Mouse (Mus musculus) MEL (cell line): ENCODE results near the gene Rplp2. TPM values are rescaled to one million over a fixed set of nuclear protein-coding genes. Genes with fewer than 3 reads are reported as not detected.

Experiments used
- DNase-seq: peaks from one replicate; pipeline ENCODE4 v3.0.0; 2011; ENCODE audit warnings: low read depth, low spot score
- H3K27ac ChIP-seq: 2 replicates; pipeline ENCODE4 v1.5.1; 2012; ENCODE audit warnings: low read depth, mild to moderate bottlenecking, control low read depth, low read length, moderate library complexity; ENCODE audit not compliant: control insufficient read depth
- H3K27me3 ChIP-seq, 2 experiments: fragments of 150-350 bp in 1 of 2; sonication (generic) in 1 of 2; 2 replicates each; pipeline ENCODE4 v1.6.1; 2012; ENCODE audit warnings: low read length in 2 of 2, mild to moderate bottlenecking in 2 of 2, improper control_type of control experiment in 1 of 2, moderate library complexity in 1 of 2; ENCODE audit not compliant: insufficient read depth in 2 of 2, control insufficient read depth in 1 of 2
- H3K36me3 ChIP-seq, 2 experiments: 2 replicates each; pipeline ENCODE4 v1.6.1; 2012 to 2014; ENCODE audit warnings: low read length in 2 of 2, improper control_type of control experiment in 1 of 2, inconsistent platforms in 1 of 2, mild to moderate bottlenecking in 1 of 2; ENCODE audit not compliant: insufficient read depth in 2 of 2, control insufficient read depth in 1 of 2
- H3K4me1 ChIP-seq, 2 experiments: fragments of 150-350 bp in 1 of 2; sonication (generic) in 1 of 2; 2 replicates each; pipeline ENCODE4 v1.6.1; 2012; ENCODE audit warnings: low read length in 2 of 2, improper control_type of control experiment in 1 of 2, mild to moderate bottlenecking in 1 of 2; ENCODE audit not compliant: insufficient read depth in 2 of 2, control insufficient read depth in 1 of 2
- H3K4me3 ChIP-seq, 2 experiments: fragments of 150-350 bp in 1 of 2; sonication (generic) in 1 of 2; 2 replicates each; pipeline ENCODE4 v1.5.1; 2012; ENCODE audit warnings: low read depth in 2 of 2, low read length in 2 of 2, mild to moderate bottlenecking in 2 of 2, moderate library complexity in 2 of 2, control low read depth in 1 of 2, improper control_type of control experiment in 1 of 2; ENCODE audit not compliant: control insufficient read depth in 1 of 2, insufficient read depth in 1 of 2
- H3K79me2 ChIP-seq: 2 replicates; pipeline ENCODE4 v1.6.1; 2012; ENCODE audit warnings: mild to moderate bottlenecking, low read length, moderate library complexity; ENCODE audit not compliant: control insufficient read depth, poor library complexity, insufficient read depth
- H3K9ac ChIP-seq: 2 replicates; pipeline ENCODE4 v1.6.1; 2012; ENCODE audit warnings: low read depth, mild to moderate bottlenecking, control low read depth, low read length, moderate library complexity; ENCODE audit not compliant: control insufficient read depth, poor library complexity, severe bottlenecking
- H3K9me3 ChIP-seq: fragments of 150-350 bp; sonication (generic); replicated peaks from 2 replicates; pipeline ENCODE4 v1.6.1; 2012; ENCODE audit warnings: mild to moderate bottlenecking, low read length, improper control_type of control experiment, moderate library complexity; ENCODE audit not compliant: insufficient read depth
- BHLHE40 ChIP-seq: IDR thresholded peaks from 2 replicates; pipeline ENCODE4 v1.6.1; 2012; ENCODE audit warnings: low read depth, mild to moderate bottlenecking, inconsistent platforms, low read length, improper control_type of control experiment, borderline replicate concordance
- CTCF ChIP-seq, 3 experiments: IDR thresholded peaks in 2 of 3; conservative IDR thresholded peaks in 1 of 3; 2 replicates each; pipeline ENCODE4 v1.5.1; 2011 to 2012; ENCODE audit warnings: low read length in 3 of 3, low read depth in 2 of 3, mild to moderate bottlenecking in 2 of 3, improper control_type of control experiment in 1 of 3, inconsistent platforms in 1 of 3, mixed read lengths in 1 of 3, moderate library complexity in 1 of 3; ENCODE audit not compliant: control insufficient read depth in 1 of 3, insufficient read depth in 1 of 3, poor library complexity in 1 of 3, severe bottlenecking in 1 of 3
- E2F4 ChIP-seq: IDR thresholded peaks from 2 replicates; pipeline ENCODE4 v1.6.1; 2011; ENCODE audit warnings: low read depth, low read length, improper control_type of control experiment, borderline replicate concordance
- ELF1 ChIP-seq: IDR thresholded peaks from 2 replicates; pipeline ENCODE4 v1.6.1; 2014; ENCODE audit warnings: low read depth, mild to moderate bottlenecking, inconsistent platforms, low read length, improper control_type of control experiment, moderate library complexity
- MEF2A ChIP-seq: IDR thresholded peaks from 2 replicates; pipeline ENCODE4 v1.6.1; 2014; ENCODE audit warnings: low read depth, mild to moderate bottlenecking, inconsistent platforms, low read length, improper control_type of control experiment; ENCODE audit not compliant: poor library complexity, insufficient replicate concordance, severe bottlenecking; ENCODE audit errors: extremely low read depth
- MYB ChIP-seq: IDR thresholded peaks from 2 replicates; pipeline ENCODE4 v1.6.1; 2011; ENCODE audit warnings: mild to moderate bottlenecking, low read depth, low read length, improper control_type of control experiment
- MYC ChIP-seq: IDR thresholded peaks from 2 replicates; pipeline ENCODE4 v1.6.1; 2011; ENCODE audit warnings: low read depth, mild to moderate bottlenecking, low read length, improper control_type of control experiment, moderate library complexity
- NELFE ChIP-seq: IDR thresholded peaks from 2 replicates; pipeline ENCODE4 v1.6.1; 2011; ENCODE audit warnings: low read depth, low read length, improper control_type of control experiment
- POLR2AphosphoS2 ChIP-seq: IDR thresholded peaks from 2 replicates; pipeline ENCODE4 v1.6.1; 2011; ENCODE audit warnings: low read length, improper control_type of control experiment
- RAD21 ChIP-seq: IDR thresholded peaks from 2 replicates; pipeline ENCODE4 v1.6.1; 2011; ENCODE audit warnings: mild to moderate bottlenecking, low read depth, low read length, improper control_type of control experiment
- SIN3A ChIP-seq: IDR thresholded peaks from 2 replicates; pipeline ENCODE4 v1.6.1; 2012; ENCODE audit warnings: low read length, improper control_type of control experiment, inconsistent platforms
- SMC3 ChIP-seq: IDR thresholded peaks from 2 replicates; pipeline ENCODE4 v1.6.1; 2011; ENCODE audit warnings: low read depth, low read length, improper control_type of control experiment
- TCF12 ChIP-seq: IDR thresholded peaks from 2 replicates; pipeline ENCODE4 v1.6.1; 2014; ENCODE audit warnings: low read depth, mild to moderate bottlenecking, inconsistent platforms, low read length, improper control_type of control experiment, moderate library complexity
- UBTF ChIP-seq: IDR thresholded peaks from 2 replicates; pipeline ENCODE4 v1.6.1; 2012; ENCODE audit warnings: low read depth, mild to moderate bottlenecking, inconsistent platforms, low read length, improper control_type of control experiment, moderate library complexity, borderline replicate concordance; ENCODE audit not compliant: insufficient read depth
- ZMIZ1 ChIP-seq: IDR thresholded peaks from 2 replicates; pipeline ENCODE4 v1.6.1; 2012; ENCODE audit warnings: low read depth, mild to moderate bottlenecking, inconsistent platforms, low read length, improper control_type of control experiment, moderate library complexity
- ZNF384 ChIP-seq: IDR thresholded peaks from 2 replicates; pipeline ENCODE4 v1.6.1; 2012; ENCODE audit warnings: low read depth, mild to moderate bottlenecking, inconsistent platforms, low read length, improper control_type of control experiment
- polyA plus RNA-seq, 2 experiments: library from polyadenylated mRNA; stranded (reverse) in 1 of 2; unstranded in 1 of 2; fragments of >175 nt in 1 of 2; fragments of >200 nt in 1 of 2; gene quantifications; 2 replicates each; pipeline versions ENCODE4 v1.2.1 to v1.2.4; 2012; ENCODE audit warnings: low replicate concordance in 2 of 2, low read depth in 1 of 2; ENCODE audit not compliant: insufficient read length in 2 of 2, insufficient read depth in 1 of 2, missing spikeins in 1 of 2
- total RNA-seq: library from RNA; depleted of rRNA; stranded (reverse); fragments of 300-350 nt; gene quantifications from 2 replicates; pipeline ENCODE4 v1.2.3, GENCODE M21; 2012

Rplp2 gene
- total and polyA plus RNA-seq, 3 experiments, result 3,503 to 3,690 TPM; not detected in 1

DNA sequence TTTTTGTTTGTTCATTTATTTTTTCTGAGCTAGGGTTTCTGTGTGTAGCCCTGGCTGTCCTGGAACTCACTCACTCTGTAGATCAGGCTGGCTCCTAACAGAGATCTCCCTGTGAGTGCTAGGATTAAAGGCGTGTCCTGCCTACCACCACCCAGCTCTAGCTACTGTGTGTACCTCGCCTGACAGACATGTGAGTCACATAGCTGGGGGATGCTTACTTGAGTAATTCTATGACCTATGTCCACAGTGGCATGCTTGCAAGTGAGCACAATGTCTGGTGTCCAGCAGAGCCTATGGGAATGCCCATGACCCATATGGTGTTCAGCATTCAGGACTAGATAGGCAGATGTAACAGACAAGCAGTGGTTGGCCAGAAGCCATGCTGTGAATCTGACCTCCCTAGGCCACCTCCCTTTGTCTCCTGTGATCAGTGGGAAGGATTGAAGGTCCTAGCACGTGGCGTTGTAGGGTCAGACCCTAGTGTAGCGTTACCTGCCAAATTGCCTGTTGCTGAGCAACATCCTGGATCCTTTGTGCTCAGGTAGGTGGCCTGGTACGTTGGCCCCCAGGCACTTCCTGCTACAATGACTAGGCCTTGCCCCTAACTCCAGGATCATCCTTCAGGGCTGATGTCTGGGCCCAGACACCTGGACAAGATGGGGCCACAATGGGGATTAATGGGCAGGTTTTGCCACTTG lies 30.9 kb upstream of the Rplp2 start:
- peaks cover 0 to 13% of the 10 kb centered on the region in 2 experiments; a peak in 2 of 4 replicates for H3K36me3 ChIP-seq
- no peaks in the 10 kb centered on the region for H3K27me3 ChIP-seq
- no peak overlapping the region for H3K27ac ChIP-seq
- H3K9me3 ChIP-seq, result no peaks in the 10 kb centered on the region
- DNase-seq, result no peak
- TF ChIP-seq SIN3A (no peak), MYB (no peak), TCF12 (no peak), MEF2A (no peak), RAD21 (no peak), BHLHE40 (no peak), NELFE (no peak), MYC (no peak), E2F4 (no peak), ZMIZ1 (no peak), ELF1 (no peak), ZNF384 (no peak), SMC3 (no peak), POLR2AphosphoS2 (no peak)
- H3K9ac ChIP-seq, result no peak overlapping the region
- peaks cover 4% of the 10 kb centered on the region; the same call in 1 of the 2 replicates for H3K79me2 ChIP-seq
- peaks cover 6 to 21% of the 10 kb centered on the region in 2 experiments for H3K4me1 ChIP-seq
- H3K4me3 ChIP-seq, result no peak overlapping the region

DNA sequence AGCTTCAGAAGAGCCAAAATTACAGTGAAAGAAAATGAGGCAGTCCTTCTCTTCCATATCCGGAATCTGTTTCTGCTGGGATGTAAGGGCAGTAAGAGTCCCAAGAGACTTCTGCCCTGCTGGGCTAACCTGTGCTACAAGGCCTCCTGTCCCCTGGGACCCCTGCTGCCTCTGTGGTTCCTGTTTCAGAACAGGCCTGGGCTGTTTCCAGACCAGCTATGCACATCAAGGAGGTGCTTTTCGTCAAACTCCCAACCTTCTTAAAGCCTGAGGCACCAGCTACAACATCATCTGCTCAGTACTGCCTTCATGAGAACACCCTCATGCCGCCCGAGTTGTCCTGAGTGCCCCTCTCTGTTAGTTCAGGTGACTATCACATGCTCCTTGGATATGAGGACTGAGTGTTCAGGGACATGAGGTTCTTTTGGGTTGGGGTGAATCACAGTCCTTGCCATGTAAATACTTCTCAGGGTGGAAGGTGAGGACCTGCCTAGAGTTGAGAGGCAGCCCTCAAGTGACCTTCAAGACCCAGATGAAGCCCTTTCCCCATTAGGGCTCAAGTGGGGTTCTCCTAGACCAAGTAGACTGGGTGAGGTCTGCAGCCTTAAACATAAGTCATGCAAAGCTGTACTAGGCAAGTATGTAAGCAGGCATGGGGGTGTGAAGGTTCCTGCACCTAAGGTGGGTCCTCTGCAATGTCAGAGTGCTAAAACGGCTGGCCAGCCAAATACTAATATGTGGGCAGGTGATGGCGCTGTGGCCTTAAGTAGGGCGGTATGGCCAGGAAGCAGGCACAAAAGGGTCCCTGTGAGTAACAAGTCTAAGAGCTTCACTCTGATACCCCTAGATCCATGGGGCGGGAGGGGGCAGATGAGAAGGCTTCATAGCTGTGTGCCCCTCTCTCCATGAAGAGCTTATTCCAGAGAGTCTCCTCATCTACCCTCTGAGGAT lies 29.2 kb upstream of the Rplp2 start:
- H3K79me2 ChIP-seq, result peaks cover 4% of the 10 kb centered on the region; the same call in 1 of the 2 replicates
- H3K36me3 ChIP-seq, result peaks cover 0 to 13% of the 10 kb centered on the region in 2 experiments; a peak in 2 of 4 replicates
- peak in 2 of 3 experiments; percentile 26 to 27; a peak in 2 of 6 replicates for TF ChIP-seq CTCF (IDR thresholded peaks at IDR 0.05 in 2 of 3, conservative IDR thresholded peaks at IDR 0.05 in 1 of 3; ENCODE audit: control insufficient read depth in 1 of 3, insufficient read depth in 1 of 3, low read depth in 2 of 3, low read length in 3 of 3, poor library complexity in 1 of 3, severe bottlenecking in 1 of 3)
- no peak for TF ChIP-seq SIN3A
- TF ChIP-seq UBTF, result no peak
- peak; percentile 27 for TF ChIP-seq RAD21
- peak; percentile 23; the same call in 1 of the 2 replicates for TF ChIP-seq SMC3
- peak overlapping the region; percentile 47; the same call in 1 of the 2 replicates for H3K9ac ChIP-seq
- no peak overlapping the region for H3K27ac ChIP-seq
- H3K9me3 ChIP-seq, result no peaks in the 10 kb centered on the region
- H3K4me1 ChIP-seq, result peaks cover 5 to 18% of the 10 kb centered on the region in 2 experiments; a peak in 3 of 4 replicates
- no peaks in the 10 kb centered on the region for H3K27me3 ChIP-seq
- H3K4me3 ChIP-seq, result peak overlapping the region in 1 of 2 experiments; percentile 33; a peak in 3 of 4 replicates
- no peak for DNase-seq
